Mouse (Mus musculus) hindbrain, embryonic 15.5 days (tissue): Measurements from ENCODE around the gene Upf2. TPM values are rescaled to one million over a fixed set of nuclear protein-coding genes. Genes with fewer than 3 reads are reported as not detected.

ENCODE experiments used
- ATAC-seq: fragments of 200-750 bp; cut with Nextera tagmentation; 2 replicates; pipeline ENCODE4 v1.8.0; 2017; ENCODE audit warnings: low read depth, moderate number of reproducible peaks, moderate TSS enrichment; ENCODE audit not compliant: low FRiP score
- H3K27ac ChIP-seq: fragments of 300-500 bp; sonication (generic); replicated peaks from 2 replicates; pipeline ENCODE4 v1.5.1; 2015; ENCODE audit warnings: mild to moderate bottlenecking, inconsistent platforms
- H3K27me3 ChIP-seq: fragments of 300-500 bp; sonication (generic); 2 replicates; pipeline ENCODE4 v1.6.1; 2015; ENCODE audit warnings: control low read depth, inconsistent platforms
- H3K36me3 ChIP-seq: fragments of 300-500 bp; sonication (generic); 2 replicates; pipeline ENCODE4 v1.6.1; 2015; ENCODE audit warnings: control low read depth, inconsistent platforms
- H3K4me1 ChIP-seq: fragments of 300-500 bp; sonication (generic); replicated peaks from 2 replicates; pipeline ENCODE4 v1.6.1; 2015; ENCODE audit warnings: control low read depth, inconsistent platforms
- H3K4me2 ChIP-seq: fragments of 300-500 bp; sonication (generic); 2 replicates; pipeline ENCODE4 v1.6.1; 2015; ENCODE audit warnings: moderate library complexity, mild to moderate bottlenecking, inconsistent platforms
- H3K4me3 ChIP-seq: fragments of 300-500 bp; sonication (generic); 2 replicates; pipeline ENCODE4 v1.5.1; 2015; ENCODE audit warnings: mild to moderate bottlenecking, inconsistent platforms
- H3K9ac ChIP-seq: fragments of 300-500 bp; sonication (generic); 2 replicates; pipeline ENCODE4 v1.6.1; 2015; ENCODE audit warnings: inconsistent platforms
- H3K9me3 ChIP-seq: fragments of 300-500 bp; sonication (generic); 2 replicates; pipeline ENCODE4 v1.6.1; 2016; ENCODE audit warnings: control low read depth, inconsistent platforms
- WGBS: fragments of 180-500 bp; shearing (Covaris S2); methylation state at CpG from one replicate; pipeline ENCODE4 v1.1.7; 2015; 5-methylcytosine and 5-hydroxymethylcytosine counted together
- polyA plus RNA-seq: library from polyadenylated mRNA; unstranded; fragments of >200 nt; fragmentation: Nextera tagmentation; extraction: Ambion mirVana; gene quantifications from 2 replicates; pipeline ENCODE4 v1.2.1, GENCODE M21; 2015

Upf2 gene
- polyA plus RNA-seq, 1 experiment from 2014 or later: 6.9 TPM

DNA sequence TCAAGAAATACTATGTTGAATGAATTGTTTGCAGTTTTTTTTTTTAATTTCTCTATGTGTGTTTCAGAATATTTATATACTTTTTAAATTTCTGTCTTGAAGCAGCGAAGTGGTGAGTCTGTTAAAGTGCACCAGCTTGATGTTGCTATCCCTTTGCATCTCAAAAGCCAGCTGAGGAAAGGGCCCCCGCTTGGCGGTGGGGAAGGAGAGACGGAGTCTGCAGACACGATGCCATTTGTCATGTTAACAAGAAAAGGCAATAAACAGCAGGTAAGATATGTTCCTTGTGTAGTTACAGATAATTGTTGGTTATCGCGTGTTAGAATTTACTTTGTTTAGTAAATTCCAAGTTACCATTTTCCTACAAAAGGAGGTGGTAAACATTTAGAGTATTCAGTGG is 95.5 kb downstream of the Upf2 start:
- no peak overlapping the region for H3K9ac ChIP-seq
- no peaks in the 10 kb centered on the region for H3K27me3 ChIP-seq
- H3K9me3 ChIP-seq: no peaks in the 10 kb centered on the region
- no peak overlapping the region for H3K27ac ChIP-seq
- 58% methylated on average over 7 of the region's 7 CpGs for WGBS
- H3K36me3 ChIP-seq: peaks cover 18% of the 10 kb centered on the region
- H3K4me3 ChIP-seq: no peak overlapping the region
- ATAC-seq: no peak
- no peaks in the 10 kb centered on the region for H3K4me1 ChIP-seq
- H3K4me2 ChIP-seq: no peak overlapping the region

DNA sequence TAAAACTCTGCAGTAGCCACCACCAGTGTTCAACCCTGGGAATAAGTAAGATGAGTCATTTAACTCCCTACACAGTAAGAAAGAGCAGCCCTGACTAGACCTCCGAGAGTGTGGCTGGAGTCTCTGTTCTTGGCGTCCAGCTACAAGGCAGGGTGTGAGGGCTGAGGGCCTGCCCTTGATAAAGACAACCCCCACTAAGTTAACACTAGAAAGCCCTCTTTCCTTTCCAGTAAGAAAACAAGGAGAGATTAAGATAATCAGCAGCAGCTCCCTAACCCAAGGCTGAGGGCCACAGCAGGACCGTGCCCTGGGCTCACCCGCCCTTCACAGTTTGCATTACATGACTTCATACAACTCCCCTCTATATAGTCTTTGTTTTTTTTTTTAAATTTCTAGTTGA is 97.3 kb downstream of the Upf2 start:
- no peak for ATAC-seq
- Histone ChIP-seq H3K4me2 (no peak overlapping the region), H3K4me3 (no peak overlapping the region), H3K9ac (no peak overlapping the region), H3K4me1 (no peaks in the 10 kb centered on the region), H3K27me3 (no peaks in the 10 kb centered on the region), H3K9me3 (no peaks in the 10 kb centered on the region), H3K27ac (no peak overlapping the region), H3K36me3 (peaks cover 28% of the 10 kb centered on the region)
- WGBS: 83% methylated on average over 4 of the region's 4 CpGs

GRCm38 (mm10) chr2:6049018-6049417 is 97.7 kb downstream of the Upf2 start:
- WGBS: 91% methylated on average over 3 of the region's 3 CpGs
- H3K36me3 ChIP-seq: peaks cover 28% of the 10 kb centered on the region

DNA sequence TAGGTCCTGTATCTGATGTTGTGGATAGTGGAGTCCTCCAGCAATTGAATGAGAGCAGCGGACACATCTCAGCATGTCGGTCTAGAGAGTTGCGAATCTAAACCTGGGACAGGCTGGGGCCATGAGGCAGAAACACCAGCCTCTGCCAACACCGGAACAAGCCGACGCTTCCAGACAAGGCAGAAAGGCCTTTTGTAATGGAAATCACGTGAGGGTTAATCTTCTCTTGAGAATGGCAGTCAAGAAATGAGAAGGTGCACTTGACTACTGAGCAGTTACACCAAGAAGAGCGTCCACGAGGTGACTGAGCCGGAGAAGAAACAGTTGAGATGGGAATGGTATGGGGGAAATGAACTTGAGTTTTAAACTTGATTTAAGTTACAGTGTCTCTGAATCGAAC is 104.2 kb downstream of the Upf2 start:
- 69% methylated on average over 11 of the region's 11 CpGs for WGBS
- Histone ChIP-seq H3K9me3 (no peaks in the 10 kb centered on the region), H3K4me2 (no peak overlapping the region), H3K27me3 (no peaks in the 10 kb centered on the region), H3K4me3 (no peak overlapping the region), H3K36me3 (peaks cover 33% of the 10 kb centered on the region), H3K27ac (no peak overlapping the region), H3K4me1 (no peaks in the 10 kb centered on the region), H3K9ac (no peak overlapping the region)
- ATAC-seq: no peak

More at GRCm38 (mm10) chr2:6049018-6049417, 97.7 kb downstream of the Upf2 start:
- H3K4me3 ChIP-seq: no peak overlapping the region
- H3K4me2 ChIP-seq: no peak overlapping the region
- no peaks in the 10 kb centered on the region for H3K9me3 ChIP-seq
- H3K27ac ChIP-seq: no peak overlapping the region
- no peak overlapping the region for H3K9ac ChIP-seq
- no peaks in the 10 kb centered on the region for H3K27me3 ChIP-seq
- ATAC-seq: no peak
- no peaks in the 10 kb centered on the region for H3K4me1 ChIP-seq

GRCm38 (mm10) chr2:6056518-6056917 is 105.2 kb downstream of the Upf2 start:
- H3K9me3 ChIP-seq: no peaks in the 10 kb centered on the region
- 90% methylated on average over 3 of the region's 3 CpGs for WGBS
- no peak overlapping the region for H3K9ac ChIP-seq
- peaks cover 25% of the 10 kb centered on the region for H3K36me3 ChIP-seq
- H3K27me3 ChIP-seq: no peaks in the 10 kb centered on the region
- no peak overlapping the region for H3K4me2 ChIP-seq
- no peak overlapping the region for H3K4me3 ChIP-seq
- no peak for ATAC-seq
- no peak overlapping the region for H3K27ac ChIP-seq
- H3K4me1 ChIP-seq: no peaks in the 10 kb centered on the region

DNA sequence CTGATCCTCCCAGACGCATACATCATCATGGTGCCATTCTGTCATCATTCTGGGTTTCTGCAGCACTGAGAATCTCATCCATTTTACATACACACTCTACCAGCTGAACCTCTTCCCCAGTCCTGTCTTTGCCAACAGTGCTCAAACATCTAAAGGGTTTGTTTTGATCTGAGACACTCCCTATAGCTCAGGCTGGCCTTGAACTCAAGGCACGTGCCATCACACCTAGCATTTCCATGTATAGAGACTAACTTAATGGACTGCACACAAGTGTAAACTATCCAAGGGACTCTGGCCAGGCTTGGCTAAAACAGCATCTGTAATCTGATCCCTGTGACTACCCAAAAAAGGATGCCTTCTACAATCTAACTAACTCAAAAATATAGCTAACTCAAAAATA is 108.0 kb downstream of the Upf2 start:
- no peak for ATAC-seq
- no peaks in the 10 kb centered on the region for H3K9me3 ChIP-seq
- H3K27ac ChIP-seq: no peak overlapping the region
- peaks cover 12% of the 10 kb centered on the region for H3K36me3 ChIP-seq
- H3K4me3 ChIP-seq: no peak overlapping the region
- H3K27me3 ChIP-seq: no peaks in the 10 kb centered on the region
- 93% methylated on average over 2 of the region's 2 CpGs for WGBS
- H3K4me1 ChIP-seq: no peaks in the 10 kb centered on the region
- H3K4me2 ChIP-seq: no peak overlapping the region
- no peak overlapping the region for H3K9ac ChIP-seq

DNA sequence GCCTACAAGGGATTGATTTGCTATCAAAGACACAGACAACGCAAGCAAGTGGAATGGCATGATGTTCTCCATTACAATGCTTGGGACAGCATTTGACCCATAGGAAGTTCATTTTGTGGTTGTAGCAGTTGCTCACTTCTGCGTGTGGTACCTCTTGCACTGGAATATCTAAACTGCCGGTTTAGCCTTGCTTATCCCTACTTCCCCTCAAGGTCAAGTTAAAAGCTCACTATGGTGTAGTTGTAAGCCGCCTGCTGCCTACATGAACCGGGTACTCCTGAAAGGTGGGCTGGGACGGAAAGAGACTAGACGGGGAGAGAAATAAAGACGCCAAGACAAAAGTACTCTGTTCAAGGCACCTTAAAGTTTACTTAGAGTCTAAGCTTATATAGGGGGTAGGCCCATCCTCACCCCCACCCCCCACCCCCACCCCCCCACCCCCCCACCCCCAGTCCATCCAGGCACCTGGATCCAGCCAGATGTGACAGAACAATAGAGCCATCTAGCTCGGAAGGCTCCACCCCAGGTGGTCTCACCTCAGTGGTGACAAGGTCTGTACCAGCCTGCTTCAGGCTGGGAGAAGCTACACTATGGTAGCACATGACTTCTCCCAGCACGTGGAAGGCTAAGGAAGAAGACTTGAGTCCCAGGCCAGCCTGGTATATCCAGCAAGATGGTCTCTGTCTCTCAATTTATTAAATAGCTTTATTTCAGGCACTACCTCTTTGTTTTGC is 109.0 kb downstream of the Upf2 start:
- Histone ChIP-seq H3K4me1 (no peaks in the 10 kb centered on the region), H3K36me3 (peaks cover 9% of the 10 kb centered on the region), H3K9me3 (no peaks in the 10 kb centered on the region), H3K9ac (no peak overlapping the region), H3K27me3 (no peaks in the 10 kb centered on the region), H3K27ac (no peak overlapping the region), H3K4me2 (no peak overlapping the region), H3K4me3 (no peak overlapping the region)
- WGBS: 79% methylated on average over 10 of the region's 10 CpGs
- no peak for ATAC-seq

GRCm38 (mm10) chr2:6067341-6067740 is 116.1 kb downstream of the Upf2 start:
- no peak overlapping the region for H3K27ac ChIP-seq
- ATAC-seq: no peak
- H3K4me1 ChIP-seq: no peaks in the 10 kb centered on the region
- no peaks in the 10 kb centered on the region for H3K27me3 ChIP-seq
- H3K4me2 ChIP-seq: no peak overlapping the region
- WGBS: 91% methylated on average over 6 of the region's 6 CpGs
- no peaks in the 10 kb centered on the region for H3K9me3 ChIP-seq
- no peaks in the 10 kb centered on the region for H3K36me3 ChIP-seq
- no peak overlapping the region for H3K9ac ChIP-seq
- no peak overlapping the region for H3K4me3 ChIP-seq

- Histone ChIP-seq H3K9me3 (no peaks in the 10 kb centered on the region), H3K4me3 (no peak overlapping the region), H3K4me2 (no peak overlapping the region), H3K9ac (no peak overlapping the region), H3K27me3 (no peaks in the 10 kb centered on the region), H3K27ac (no peak overlapping the region), H3K36me3 (no peaks in the 10 kb centered on the region), H3K4me1 (no peaks in the 10 kb centered on the region)
- 39% methylated on average over 11 of the region's 11 CpGs for WGBS
- ATAC-seq: no peak
These were observed 119.7 kb downstream of the Upf2 start for GRCm38 (mm10) chr2:6070925-6071324.

- WGBS: 62% methylated on average over 11 of the region's 11 CpGs
- H3K4me3 ChIP-seq: no peak overlapping the region
- H3K27me3 ChIP-seq: no peaks in the 10 kb centered on the region
- no peaks in the 10 kb centered on the region for H3K4me1 ChIP-seq
- H3K27ac ChIP-seq: no peak overlapping the region
- no peaks in the 10 kb centered on the region for H3K36me3 ChIP-seq
- ATAC-seq: no peak
- no peak overlapping the region for H3K9ac ChIP-seq
- no peak overlapping the region for H3K4me2 ChIP-seq
- H3K9me3 ChIP-seq: no peaks in the 10 kb centered on the region
These were observed 120.5 kb downstream of the Upf2 start for GRCm38 (mm10) chr2:6071598-6072440.

GRCm38 (mm10) chr2:6072685-6073260 is 121.5 kb downstream of the Upf2 start:
- H3K4me3 ChIP-seq: no peak overlapping the region
- 85% methylated on average over 7 of the region's 7 CpGs for WGBS
- no peaks in the 10 kb centered on the region for H3K4me1 ChIP-seq
- no peaks in the 10 kb centered on the region for H3K9me3 ChIP-seq
- no peak overlapping the region for H3K27ac ChIP-seq
- no peak for ATAC-seq
- no peak overlapping the region for H3K9ac ChIP-seq
- no peak overlapping the region for H3K4me2 ChIP-seq
- no peaks in the 10 kb centered on the region for H3K36me3 ChIP-seq
- no peaks in the 10 kb centered on the region for H3K27me3 ChIP-seq

DNA sequence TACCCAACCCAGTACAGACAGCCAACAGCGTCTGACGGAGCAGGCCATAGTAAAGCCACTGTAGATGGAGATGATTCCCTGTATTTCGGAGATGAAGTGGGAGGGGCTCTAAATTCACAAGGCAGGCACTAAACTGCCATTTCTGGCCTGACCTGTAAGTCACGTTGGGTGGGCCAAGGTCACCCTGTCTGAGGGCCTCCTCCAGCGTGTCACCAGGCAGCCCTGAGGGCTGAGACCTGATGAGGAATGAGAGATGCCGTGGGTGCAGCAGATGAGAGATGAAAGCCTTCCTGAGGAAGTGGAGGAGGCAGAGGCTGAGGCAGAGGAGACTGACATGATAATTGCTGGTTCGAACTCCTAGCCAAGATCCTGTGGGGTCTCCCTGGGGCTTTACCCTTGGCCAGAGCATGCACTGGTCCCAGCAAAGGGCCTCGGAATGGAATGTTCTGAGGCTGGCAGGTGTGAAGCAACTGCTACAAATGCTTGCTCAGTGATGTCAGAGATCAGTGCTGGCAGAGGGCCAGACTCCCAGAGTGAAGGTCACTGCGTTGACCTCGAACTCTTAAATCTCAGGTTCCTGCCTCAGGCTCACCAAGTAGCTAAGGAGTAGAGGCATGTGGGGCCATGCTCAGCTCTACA is 123.7 kb downstream of the Upf2 start:
- ATAC-seq: no peak
- no peaks in the 10 kb centered on the region for H3K36me3 ChIP-seq
- H3K4me1 ChIP-seq: no peaks in the 10 kb centered on the region
- H3K9ac ChIP-seq: no peak overlapping the region
- H3K4me3 ChIP-seq: no peak overlapping the region
- H3K4me2 ChIP-seq: no peak overlapping the region
- no peaks in the 10 kb centered on the region for H3K9me3 ChIP-seq
- H3K27ac ChIP-seq: no peak overlapping the region
- 80% methylated on average over 10 of the region's 10 CpGs for WGBS
- no peaks in the 10 kb centered on the region for H3K27me3 ChIP-seq
